Mouse (Mus musculus) embryonic facial prominence, embryonic 11.5 days (tissue): ENCODE measurements around the gene Lins1. TPM values are rescaled to one million over a fixed set of nuclear protein-coding genes. Genes with fewer than 3 reads are reported as not detected.

Source experiments
- ATAC-seq: fragments of 200-750 bp; cut with Nextera tagmentation; replicated peaks from 2 replicates; pipeline ENCODE4 v1.8.0; 2017; ENCODE audit warnings: low read depth; ENCODE audit not compliant: insufficient number of reproducible peaks, low FRiP score, low TSS enrichment
- DNase-seq: peaks from one replicate; pipeline ENCODE4 v3.0.0-alpha.2; 2015; ENCODE audit warnings: low spot score
- H3K27ac ChIP-seq: fragments of 300-500 bp; sonication (generic); replicated peaks from 2 replicates; pipeline ENCODE4 v1.5.1; 2014; ENCODE audit warnings: mild to moderate bottlenecking, low read depth, low read length, control low read depth
- H3K27me3 ChIP-seq: fragments of 300-500 bp; sonication (generic); 2 replicates; pipeline ENCODE4 v1.6.1; 2014; ENCODE audit warnings: mild to moderate bottlenecking, low read length, moderate library complexity, mixed read lengths; ENCODE audit not compliant: control insufficient read depth, insufficient read depth
- H3K36me3 ChIP-seq: fragments of 300-500 bp; sonication (generic); replicated peaks from 2 replicates; pipeline ENCODE4 v1.6.1; 2014; ENCODE audit warnings: low read depth, mild to moderate bottlenecking, low read length, moderate library complexity, mixed read lengths; ENCODE audit not compliant: control insufficient read depth, insufficient read depth
- H3K4me1 ChIP-seq: fragments of 300-500 bp; sonication (generic); 2 replicates; pipeline ENCODE4 v1.6.1; 2014; ENCODE audit warnings: low read length, mixed read lengths; ENCODE audit not compliant: control insufficient read depth, insufficient read depth
- H3K4me2 ChIP-seq: fragments of 300-500 bp; sonication (generic); 2 replicates; pipeline ENCODE4 v1.6.1; 2014; ENCODE audit warnings: low read depth, mild to moderate bottlenecking, control low read depth, low read length, moderate library complexity
- H3K4me3 ChIP-seq: fragments of 300-500 bp; sonication (generic); 2 replicates; pipeline ENCODE4 v1.5.1; 2014; ENCODE audit warnings: low read depth, low read length, control low read depth
- H3K9ac ChIP-seq: fragments of 300-500 bp; sonication (generic); replicated peaks from 2 replicates; pipeline ENCODE4 v1.6.1; 2014; ENCODE audit warnings: mild to moderate bottlenecking, control low read depth, low read length
- H3K9me3 ChIP-seq: fragments of 300-500 bp; sonication (generic); replicated peaks from 2 replicates; pipeline ENCODE4 v1.6.1; 2016; ENCODE audit warnings: mild to moderate bottlenecking, low read length, inconsistent platforms, mixed read lengths; ENCODE audit not compliant: control insufficient read depth
- WGBS: fragments of 180-500 bp; shearing (Covaris S2); extraction: QIAGEN DNeasy Blood & Tissue Kit; methylation state at CpG from one replicate; pipeline ENCODE4 v1.1.7; 2014; 5-methylcytosine and 5-hydroxymethylcytosine counted together
- polyA plus RNA-seq: library from polyadenylated mRNA; unstranded; fragments of >200 nt; fragmentation: Nextera tagmentation; extraction: Ambion mirVana; gene quantifications from 2 replicates; pipeline ENCODE4 v1.2.1, GENCODE M21; 2014

Lins1 gene
- polyA plus RNA-seq, 1 experiment from 2014 or later, result 26.9 TPM

GRCm38 (mm10) chr7:66746972-66747371 is 57.3 kb downstream of the Lins1 start:
- Histone ChIP-seq H3K9me3 (no peaks in the 10 kb centered on the region), H3K27me3 (no peaks in the 10 kb centered on the region), H3K4me2 (no peak overlapping the region), H3K36me3 (no peaks in the 10 kb centered on the region), H3K9ac (no peak overlapping the region), H3K27ac (no peak overlapping the region), H3K4me3 (no peak overlapping the region), H3K4me1 (no peaks in the 10 kb centered on the region)
- WGBS, result 85% methylated on average over 7 of the region's 7 CpGs
- ATAC-seq (no peak), DNase-seq (no peak)

GRCm38 (mm10) chr7:66749998-66750397 is 60.3 kb downstream of the Lins1 start:
- DNase-seq (no peak), ATAC-seq (no peak)
- 76% methylated on average over 1 of the region's 1 CpGs for WGBS
- Histone ChIP-seq H3K27me3 (no peaks in the 10 kb centered on the region), H3K36me3 (no peaks in the 10 kb centered on the region), H3K4me3 (no peak overlapping the region), H3K4me1 (no peaks in the 10 kb centered on the region), H3K9me3 (no peaks in the 10 kb centered on the region), H3K9ac (no peak overlapping the region), H3K27ac (no peak overlapping the region), H3K4me2 (no peak overlapping the region)

GRCm38 (mm10) chr7:66753816-66754215 is 64.1 kb downstream of the Lins1 start:
- no peak for DNase-seq
- no peaks in the 10 kb centered on the region for H3K36me3 ChIP-seq
- WGBS, result 83% methylated on average over 8 of the region's 8 CpGs
- no peaks in the 10 kb centered on the region for H3K9me3 ChIP-seq
- no peak overlapping the region for H3K27ac ChIP-seq
- H3K4me2 ChIP-seq, result no peak overlapping the region
- H3K27me3 ChIP-seq, result no peaks in the 10 kb centered on the region
- H3K4me1 ChIP-seq, result no peaks in the 10 kb centered on the region
- no peak for ATAC-seq
- H3K9ac ChIP-seq, result no peak overlapping the region
- no peak overlapping the region for H3K4me3 ChIP-seq

GRCm38 (mm10) chr7:66755611-66756010 is 65.9 kb downstream of the Lins1 start:
- Histone ChIP-seq H3K9ac (no peak overlapping the region), H3K27me3 (no peaks in the 10 kb centered on the region), H3K36me3 (no peaks in the 10 kb centered on the region), H3K4me2 (no peak overlapping the region), H3K9me3 (no peaks in the 10 kb centered on the region), H3K4me1 (no peaks in the 10 kb centered on the region), H3K27ac (no peak overlapping the region), H3K4me3 (no peak overlapping the region)
- 85% methylated on average over 7 of the region's 7 CpGs for WGBS
- ATAC-seq (no peak), DNase-seq (no peak)

Other genes with a start within 250 kb of the Lins1 start
- gene Asb7, start 293 bp upstream of the Lins1 start, polyA plus RNA-seq, result 14.3 and 17.1 TPM in 2 replicates
- 1.8 and 3.3 TPM in 2 replicates for gene Cers3, start 53.6 kb downstream of the Lins1 start, polyA plus RNA-seq
- gene Adamts17, start 149.8 kb downstream of the Lins1 start, polyA plus RNA-seq, result 3.0 and 3.2 TPM in 2 replicates